ENCODE assay signal across 13 mouse cellular contexts in the genomic region with DNA sequence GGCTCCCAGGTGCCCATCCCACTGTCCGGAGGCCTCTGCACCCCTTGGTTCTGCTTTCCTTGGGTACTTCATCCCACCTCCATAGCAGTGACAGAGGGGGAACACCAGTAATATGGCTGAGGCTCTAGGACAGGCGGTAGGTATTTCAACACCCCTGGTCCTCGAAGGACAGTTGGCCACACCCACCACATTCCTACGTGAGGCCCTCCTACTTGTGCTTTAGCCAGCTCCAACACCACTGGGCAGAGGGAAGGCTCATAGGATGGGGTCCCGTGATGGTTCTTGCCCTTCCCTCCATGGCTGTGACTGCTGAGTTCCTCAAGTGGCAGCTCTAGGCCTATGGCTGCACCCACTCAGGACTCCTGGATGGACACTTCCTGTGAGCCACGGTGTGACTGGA. TPM values are rescaled to one million over a fixed set of nuclear protein-coding genes. Genes with fewer than 3 reads are reported as not detected.
DNase-seq lines count a peak whose midpoint lies in the region.
"Had no signal": no experiment of that assay in that cellular context is flagged by ENCODE, and none has a peak within 500 bp of the region (broad histone marks: within the 10 kb centered on the region; RNA-seq: fewer than 3 reads in every experiment).

No protein-coding gene starts in this region.

- DNase-seq in adrenal gland, postnatal 14 days, result peak; percentile 62
- DNase-seq in adrenal gland, postnatal 36 days, result no peak
- DNase-seq in kidney, adult 18-20 months, result peak; percentile 24
- DNase-seq in kidney, postnatal 14 days, result no peak
- DNase-seq in embryo, embryonic 9.5 days (ENCODE audit: extremely low spot score), result peak; percentile 27
- peak; percentile 51 for DNase-seq in lung, postnatal 36 days
- DNase-seq in frontal cortex, postnatal 14 days (ENCODE audit: low spot score in 2 of 2), result no peak
- DNase-seq in urinary bladder, postnatal 10 days (ENCODE audit: low spot score), result no peak
- DNase-seq: cerebellum, postnatal 10 days; kidney, adult 9 months; layer of hippocampus, postnatal 36 days had no signal

RNA-seq across cellular contexts. Expression of gene Rho, which starts 6.7 kb away (rescaled TPM):
- 0.56 and 0.74 TPM in 2 replicates for total RNA-seq in adrenal gland, postnatal 14 days (2021)
- total RNA-seq in adrenal gland, postnatal 36 days (2021), result under 1 TPM; 0.23 to 0.59 TPM
- total RNA-seq: megakaryocyte-erythroid progenitor cell, adult 5-6 weeks had no signal

RNA-seq across cellular contexts. Expression of gene H1foo, which starts 19.9 kb away (rescaled TPM):
- total RNA-seq in adrenal gland, postnatal 14 days (2021), result not detected in 2 replicates
- not detected for total RNA-seq in adrenal gland, postnatal 36 days (2021)
- total RNA-seq: hematopoietic stem cell, adult 5-6 weeks; layer of hippocampus, postnatal 36 days; megakaryocyte-erythroid progenitor cell, adult 5-6 weeks had no signal

Comparison
In these comparisons a context has a peak if more than half of its experiments do, and no peak if none do; other contexts are left out.
1. DNase-seq: peak in adrenal gland, postnatal 14 days (single experiment), kidney, adult 18-20 months (single experiment), embryo, embryonic 9.5 days (single experiment) and lung, postnatal 36 days (single experiment); none in adrenal gland, postnatal 36 days (0 of 2), kidney, postnatal 14 days (single experiment), frontal cortex, postnatal 14 days (0 of 2) and urinary bladder, postnatal 10 days (single experiment).